In genomic region chr17:69263810-69264565, GRCm38 (mm10) we compare ENCODE assay signal across 12 mouse cellular contexts.
DNase-seq lines count a peak whose midpoint lies in the region; ATAC-seq and TF ChIP-seq lines count a peak whose summit lies in the region.
"Had no signal": no experiment of that assay in that cellular context is flagged by ENCODE, and none has a peak within 500 bp of the region (broad histone marks: within the 10 kb centered on the region; RNA-seq: fewer than 3 reads in every experiment).

No protein-coding gene starts in this region.

- no peak for TF ChIP-seq POLR2A in olfactory bulb, adult 2 months (IDR thresholded peaks at IDR 0.05; ENCODE audit: insufficient read depth, low read depth, low read length)

- ATAC-seq in forebrain, embryonic 14.5 days, result no peak
- ATAC-seq in midbrain, embryonic 11.5 days (ENCODE audit: low FRiP score), result no peak

- no peak for DNase-seq in layer of hippocampus, adult 2 months (ENCODE audit: low spot score in 2 of 2)
- DNase-seq in layer of hippocampus, adult 8-10 months (ENCODE audit: low spot score in 2 of 2), result no peak
- no peak for DNase-seq in forebrain, embryonic 14.5 days (ENCODE audit: low spot score)
- DNase-seq in midbrain, embryonic 11.5 days (ENCODE audit: low spot score, missing footprints), result peak; percentile 88
- no peak for DNase-seq in gastrocnemius, adult 8-10 months (ENCODE audit: low spot score in 2 of 2)
- no peak for DNase-seq in heart, adult 11 months
- DNase-seq: cerebellum, adult 9-10 months; embryo, embryonic 11 days; heart, adult 18-20 months; right cerebral cortex, postnatal 14 days had no signal

- 64% methylated on average over 15 of the region's 15 CpGs for WGBS in forebrain, embryonic 14.5 days
- WGBS in midbrain, embryonic 11.5 days, result 56% methylated on average over 15 of the region's 15 CpGs
- 34% methylated on average over 15 of the region's 15 CpGs for WGBS in olfactory bulb, adult 2 months

- no peaks in the 10 kb centered on the region; the same call in 1 of the 2 replicates for H3K4me1 ChIP-seq in forebrain, embryonic 14.5 days (ENCODE audit: control insufficient read depth, insufficient read depth, low read length)
- peaks cover 9% of the 10 kb centered on the region for H3K4me1 ChIP-seq in midbrain, embryonic 11.5 days (ENCODE audit: control insufficient read depth, insufficient read depth, low read length)
- H3K4me1 ChIP-seq in olfactory bulb, adult 2 months (ENCODE audit: control insufficient read depth, insufficient read depth, low read length), result peaks cover 27% of the 10 kb centered on the region
- H3K4me1 ChIP-seq: kidney, embryonic 15.5 days had no signal

- TF ChIP-seq CTCF in layer of hippocampus, adult 2 months (conservative IDR thresholded peaks at IDR 0.05), result no peak
- TF ChIP-seq CTCF in olfactory bulb, adult 2 months (IDR thresholded peaks at IDR 0.05; ENCODE audit: insufficient read depth, low read depth, low read length), result no peak

- peak overlapping the region; percentile 75 for H3K27ac ChIP-seq in layer of hippocampus, adult 2 months
- peak overlapping the region; percentile 33; the same call in 1 of the 2 replicates for H3K27ac ChIP-seq in forebrain, embryonic 14.5 days (ENCODE audit: low read depth, low read length)
- peak overlapping the region; percentile 30; the same call in 1 of the 2 replicates for H3K27ac ChIP-seq in midbrain, embryonic 11.5 days (ENCODE audit: low read depth, low read length)
- peak overlapping the region; percentile 92 for H3K27ac ChIP-seq in olfactory bulb, adult 2 months (ENCODE audit: insufficient read depth, low read depth, low read length)
- H3K27ac ChIP-seq: kidney, embryonic 15.5 days had no signal

- H3K9ac ChIP-seq in forebrain, embryonic 14.5 days (ENCODE audit: low read length), result no peak overlapping the region
- H3K9ac ChIP-seq in midbrain, embryonic 11.5 days (ENCODE audit: low read length), result peak overlapping the region; percentile 16; the same call in 1 of the 2 replicates
- H3K9ac ChIP-seq: kidney, embryonic 15.5 days had no signal

- H3K4me3 ChIP-seq in layer of hippocampus, adult 2 months, result no peak overlapping the region
- no peak overlapping the region for H3K4me3 ChIP-seq in forebrain, embryonic 14.5 days (ENCODE audit: low read depth, low read length)
- H3K4me3 ChIP-seq in midbrain, embryonic 11.5 days (ENCODE audit: low read depth, low read length), result no peak overlapping the region
- no peak overlapping the region for H3K4me3 ChIP-seq in olfactory bulb, adult 2 months (ENCODE audit: insufficient read depth, low read depth, low read length)
- H3K4me3 ChIP-seq: kidney, embryonic 15.5 days had no signal

- H3K36me3 ChIP-seq in forebrain, embryonic 14.5 days (ENCODE audit: control insufficient read depth, insufficient read depth, low read length), result peaks cover 11% of the 10 kb centered on the region; the same call in 1 of the 2 replicates
- H3K36me3 ChIP-seq in midbrain, embryonic 11.5 days (ENCODE audit: control insufficient read depth, insufficient read depth, low read length), result no peaks in the 10 kb centered on the region
- H3K36me3 ChIP-seq: kidney, embryonic 15.5 days had no signal

- no peaks in the 10 kb centered on the region for H3K27me3 ChIP-seq in forebrain, embryonic 14.5 days (replicated peaks; ENCODE audit: control insufficient read depth, insufficient read depth, low read length)
- H3K27me3 ChIP-seq in midbrain, embryonic 11.5 days (ENCODE audit: control insufficient read depth, insufficient read depth, low read length), result no peaks in the 10 kb centered on the region; the same call in 1 of the 2 replicates
- H3K27me3 ChIP-seq: kidney, embryonic 15.5 days had no signal

- no peaks in the 10 kb centered on the region for H3K9me3 ChIP-seq in forebrain, embryonic 14.5 days (replicated peaks; ENCODE audit: control insufficient read depth, low read length)
- no peaks in the 10 kb centered on the region for H3K9me3 ChIP-seq in midbrain, embryonic 11.5 days (ENCODE audit: control insufficient read depth, low read length)
- H3K9me3 ChIP-seq: kidney, embryonic 15.5 days had no signal

- H3K4me2 ChIP-seq in forebrain, embryonic 14.5 days (ENCODE audit: low read length), result no peak overlapping the region
- no peak overlapping the region for H3K4me2 ChIP-seq in midbrain, embryonic 11.5 days
- H3K4me2 ChIP-seq: kidney, embryonic 15.5 days had no signal

Comparison
In these comparisons a context has a peak if more than half of its experiments do, and no peak if none do; other contexts are left out.
1. H3K27ac ChIP-seq: peak in every context shown above with its lines; median percentile 92 in olfactory bulb, adult 2 months; 75 in layer of hippocampus, adult 2 months; 33 in forebrain, embryonic 14.5 days; 30 in midbrain, embryonic 11.5 days.